Mouse (Mus musculus): ENCODE results near the gene Adra1b.

- TF ChIP-seq POLR2A (IDR thresholded peaks at IDR 0.05; ENCODE audit: extremely low read depth, insufficient read depth, low read length) = no peak
- TF ChIP-seq CTCF (IDR thresholded peaks at IDR 0.05; ENCODE audit: low read depth, low read length) = no peak
Measured at GRCm38 (mm10) chr11:43728737-43729301, 172.2 kb downstream of the Adra1b start.

All from liver, adult 2 months (tissue).